Mouse (Mus musculus) ES-Bruce4 (cell line): Measurements from ENCODE around the gene 1110012L19Rik.

Source experiments
- CTCF ChIP-seq: IDR thresholded peaks from one replicate; pipeline ENCODE4 v1.8.1; 2011; ENCODE audit warnings: low read depth, low read length
- EP300 ChIP-seq: IDR thresholded peaks from 2 replicates; pipeline ENCODE4 v1.6.1; 2011; ENCODE audit warnings: low read depth, low read length; ENCODE audit not compliant: insufficient read depth

DNA sequence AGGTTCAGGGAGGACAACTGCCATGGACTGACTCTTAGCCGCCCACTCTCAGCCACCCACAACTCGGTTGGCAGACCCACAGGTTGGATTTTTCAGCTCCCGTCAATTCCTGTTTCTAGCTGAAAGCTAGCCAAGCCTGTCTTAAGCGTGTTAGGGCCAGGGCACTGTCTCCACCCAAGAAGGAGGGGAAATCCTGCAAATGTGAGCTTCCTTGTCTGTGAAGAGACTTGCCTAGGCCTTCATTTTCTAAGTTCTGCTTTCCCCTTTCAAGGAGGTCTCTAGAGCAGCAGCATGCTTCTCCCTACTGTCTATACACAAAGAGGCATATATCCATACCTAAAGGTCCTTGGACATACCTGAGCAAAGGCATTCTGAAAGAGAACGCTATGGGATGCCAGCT is 22.2 kb upstream of the 1110012L19Rik start:
- TF ChIP-seq CTCF (no peak), EP300 (no peak)
